Mouse (Mus musculus): ENCODE measurements at regions not wholly inside any gene's neighbourhood (a gene's known extent, or its start where the extent isn't known, plus 50 kb on each side); places are given as distances from the start of the nearest gene placed in this dataset.
A peak's percentile ranks its signal among the peaks of the same experiment; 100 is the strongest.

- DNase-seq (ENCODE audit: low spot score) = no peak
Measured at GRCm38 (mm10) chr10:8018229-8019026, 62.4 kb upstream of the Tab2 start.

- no peak for DNase-seq (ENCODE audit: low spot score)
Measured at GRCm38 (mm10) chr10:8016741-8017140, 60.7 kb upstream of the Tab2 start.

- DNase-seq (ENCODE audit: low spot score) = peak; percentile 21
Measured at GRCm38 (mm10) chr10:8011744-8012143, 55.7 kb upstream of the Tab2 start.

GRCm38 (mm10) chr10:8011138-8011537, 55.1 kb upstream of the Tab2 start:
- no peak for DNase-seq (ENCODE audit: low spot score)

- DNase-seq (ENCODE audit: low spot score) = no peak
Measured at GRCm38 (mm10) chr10:8009855-8010254, 53.8 kb upstream of the Tab2 start.

GRCm38 (mm10) chr10:8007990-8008368, 51.9 kb upstream of the Tab2 start:
- DNase-seq (ENCODE audit: low spot score) = no peak

- DNase-seq (ENCODE audit: low spot score) = peak; percentile 30
Measured at GRCm38 (mm10) chr10:8007286-8007989, 51.4 kb upstream of the Tab2 start.
